Mouse (Mus musculus) erythroblast, embryonic 14.5 days (primary cell): Measurements from ENCODE around the gene Tle3. TPM values are rescaled to one million over a fixed set of nuclear protein-coding genes. Genes with fewer than 3 reads are reported as not detected.

Source experiments
- H3K27me3 ChIP-seq: 2 replicates; pipeline ENCODE4 v1.6.1; 2012; ENCODE audit warnings: inconsistent platforms; ENCODE audit not compliant: control insufficient read depth
- H3K36me3 ChIP-seq: 2 replicates; pipeline ENCODE4 v1.6.1; 2012; ENCODE audit warnings: mild to moderate bottlenecking, inconsistent platforms; ENCODE audit not compliant: control insufficient read depth
- H3K4me1 ChIP-seq: 2 replicates; pipeline ENCODE4 v1.6.1; 2012; ENCODE audit warnings: inconsistent platforms; ENCODE audit not compliant: control insufficient read depth
- H3K4me3 ChIP-seq: replicated peaks from 2 replicates; pipeline ENCODE3; 2012; ENCODE audit warnings: moderate library complexity, mild to moderate bottlenecking, inconsistent platforms
- H3K9me3 ChIP-seq: 2 replicates; pipeline ENCODE4 v1.6.1; 2012; ENCODE audit warnings: low read length, inconsistent platforms, mixed read lengths; ENCODE audit not compliant: control insufficient read depth
- GATA1 ChIP-seq: IDR thresholded peaks from 2 replicates; pipeline ENCODE4 v1.6.1; 2012; ENCODE audit warnings: low read length, inconsistent platforms, mixed read lengths
- TAL1 ChIP-seq: IDR thresholded peaks from 3 replicates; pipeline ENCODE4 v1.6.1; 2012; ENCODE audit warnings: low read length, inconsistent platforms, mixed read lengths
- polyA plus RNA-seq: library from polyadenylated mRNA; stranded (reverse); fragments of >175 nt; gene quantifications from 2 replicates; pipeline ENCODE4 v1.2.3, GENCODE M21; 2012

The Tle3 gene
- polyA plus RNA-seq, 1 experiment = 1.5 TPM

DNA sequence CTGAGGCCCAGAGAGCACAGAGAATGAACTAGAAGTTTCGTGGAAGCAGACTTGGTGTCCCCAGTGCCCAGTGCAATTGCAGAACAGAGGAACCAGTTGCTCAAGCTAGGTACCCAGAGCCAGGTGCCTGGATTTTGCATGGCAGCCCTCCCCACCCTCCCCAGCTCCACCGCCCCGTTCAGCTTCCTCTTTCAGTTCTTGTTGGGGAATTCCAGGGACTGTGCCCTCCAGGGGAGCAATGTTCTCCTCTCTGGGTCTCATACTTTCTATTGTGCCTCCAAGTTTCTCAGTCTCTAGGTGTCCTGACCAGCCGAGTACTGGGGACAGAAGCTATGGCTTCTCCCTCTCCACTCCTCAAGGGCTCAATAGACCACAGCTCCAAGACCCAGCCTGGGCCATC is 59.7 kb downstream of the Tle3 start:
- Histone ChIP-seq H3K4me1 (no peaks in the 10 kb centered on the region), H3K27me3 (no peaks in the 10 kb centered on the region), H3K36me3 (no peaks in the 10 kb centered on the region), H3K9me3 (no peaks in the 10 kb centered on the region), H3K4me3 (no peak overlapping the region)
- TF ChIP-seq GATA1 (no peak), TAL1 (no peak)

DNA sequence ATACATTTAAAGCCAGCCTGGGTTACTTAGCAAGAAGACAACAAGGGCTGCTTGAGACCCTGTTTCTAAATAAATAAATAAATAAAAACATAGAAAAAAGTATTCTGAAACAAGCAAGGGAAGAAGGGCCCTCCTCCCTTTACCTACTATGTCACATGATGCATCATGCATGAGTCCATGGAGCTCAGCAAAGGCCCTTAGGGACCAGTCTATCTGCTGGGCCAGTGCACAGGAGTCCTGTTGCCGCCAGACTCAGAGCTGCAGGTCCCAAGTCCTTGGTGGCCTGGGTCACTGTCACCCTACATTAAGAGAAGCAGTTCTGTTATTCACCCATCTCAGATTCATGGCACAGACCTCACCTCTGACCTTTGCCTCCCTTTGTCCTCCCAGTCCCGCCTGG is 61.0 kb downstream of the Tle3 start:
- Histone ChIP-seq H3K9me3 (no peaks in the 10 kb centered on the region), H3K36me3 (no peaks in the 10 kb centered on the region), H3K4me3 (no peak overlapping the region), H3K4me1 (no peaks in the 10 kb centered on the region), H3K27me3 (no peaks in the 10 kb centered on the region)
- TF ChIP-seq GATA1 (no peak), TAL1 (no peak)

- TF ChIP-seq TAL1 (no peak), GATA1 (no peak)
- no peaks in the 10 kb centered on the region for H3K36me3 ChIP-seq
- no peaks in the 10 kb centered on the region for H3K27me3 ChIP-seq
- no peaks in the 10 kb centered on the region for H3K4me1 ChIP-seq
- no peak overlapping the region for H3K4me3 ChIP-seq
- H3K9me3 ChIP-seq = no peaks in the 10 kb centered on the region
Measured at GRCm38 (mm10) chr9:61434062-61434461, 61.9 kb downstream of the Tle3 start.

GRCm38 (mm10) chr9:61435191-61435989 is 63.2 kb downstream of the Tle3 start:
- H3K27me3 ChIP-seq = no peaks in the 10 kb centered on the region
- H3K9me3 ChIP-seq = no peaks in the 10 kb centered on the region
- TF ChIP-seq TAL1 = no peak
- no peak for TF ChIP-seq GATA1
- no peak overlapping the region for H3K4me3 ChIP-seq
- H3K36me3 ChIP-seq = no peaks in the 10 kb centered on the region
- H3K4me1 ChIP-seq = no peaks in the 10 kb centered on the region

DNA sequence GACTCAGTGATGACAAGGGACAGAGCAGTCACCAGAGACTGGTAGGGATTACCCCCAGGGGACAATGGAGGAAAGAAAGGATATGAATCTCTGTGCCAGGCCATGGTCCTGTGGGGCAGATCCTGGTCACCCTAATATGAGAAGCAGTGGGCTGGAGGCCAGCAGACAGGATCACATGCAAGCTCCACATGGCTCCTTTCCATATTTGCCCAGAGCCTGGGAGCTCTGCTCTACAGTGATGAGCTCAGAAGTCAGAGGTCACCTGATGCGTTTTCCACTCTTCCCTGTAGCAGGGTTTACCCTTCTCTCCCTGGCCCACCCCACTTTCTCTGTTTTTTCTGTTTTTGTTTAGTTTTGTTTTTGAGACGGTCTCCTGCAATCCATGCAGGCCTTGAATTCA is 63.9 kb downstream of the Tle3 start:
- no peaks in the 10 kb centered on the region for H3K4me1 ChIP-seq
- H3K36me3 ChIP-seq = no peaks in the 10 kb centered on the region
- no peaks in the 10 kb centered on the region for H3K27me3 ChIP-seq
- TF ChIP-seq TAL1 (no peak), GATA1 (no peak)
- no peak overlapping the region for H3K4me3 ChIP-seq
- no peaks in the 10 kb centered on the region for H3K9me3 ChIP-seq

GRCm38 (mm10) chr9:61436761-61437160 is 64.6 kb downstream of the Tle3 start:
- no peaks in the 10 kb centered on the region for H3K36me3 ChIP-seq
- no peaks in the 10 kb centered on the region for H3K4me1 ChIP-seq
- TF ChIP-seq GATA1 (no peak), TAL1 (no peak)
- H3K4me3 ChIP-seq = no peak overlapping the region
- no peaks in the 10 kb centered on the region for H3K9me3 ChIP-seq
- no peaks in the 10 kb centered on the region for H3K27me3 ChIP-seq

DNA sequence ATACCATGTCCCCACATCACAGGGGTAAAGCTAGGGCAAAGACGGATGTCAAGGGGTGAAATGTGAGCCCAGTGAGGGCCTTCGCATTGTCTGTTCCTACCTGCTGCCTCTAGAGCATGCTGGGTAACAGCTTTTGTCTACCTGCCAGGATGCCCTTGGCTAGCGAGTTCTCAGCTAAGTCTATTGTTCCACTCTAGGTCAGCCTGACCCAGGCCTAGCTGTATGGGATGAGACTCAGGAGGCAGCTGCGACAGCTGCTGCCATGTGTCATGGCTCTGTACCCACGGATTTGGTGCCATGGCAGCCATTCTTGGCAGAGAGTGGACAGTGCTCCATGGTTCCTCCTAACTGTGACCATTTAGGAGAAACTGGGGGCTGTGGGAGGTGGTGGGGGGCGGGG is 66.9 kb downstream of the Tle3 start:
- Histone ChIP-seq H3K4me3 (no peak overlapping the region), H3K9me3 (no peaks in the 10 kb centered on the region), H3K36me3 (no peaks in the 10 kb centered on the region), H3K4me1 (no peaks in the 10 kb centered on the region), H3K27me3 (no peaks in the 10 kb centered on the region)
- no peak for TF ChIP-seq TAL1
- no peak for TF ChIP-seq GATA1

GRCm38 (mm10) chr9:61439979-61440378 is 67.8 kb downstream of the Tle3 start:
- Histone ChIP-seq H3K4me1 (no peaks in the 10 kb centered on the region), H3K4me3 (no peak overlapping the region), H3K27me3 (no peaks in the 10 kb centered on the region), H3K9me3 (no peaks in the 10 kb centered on the region), H3K36me3 (no peaks in the 10 kb centered on the region)
- TF ChIP-seq GATA1 (no peak), TAL1 (no peak)

DNA sequence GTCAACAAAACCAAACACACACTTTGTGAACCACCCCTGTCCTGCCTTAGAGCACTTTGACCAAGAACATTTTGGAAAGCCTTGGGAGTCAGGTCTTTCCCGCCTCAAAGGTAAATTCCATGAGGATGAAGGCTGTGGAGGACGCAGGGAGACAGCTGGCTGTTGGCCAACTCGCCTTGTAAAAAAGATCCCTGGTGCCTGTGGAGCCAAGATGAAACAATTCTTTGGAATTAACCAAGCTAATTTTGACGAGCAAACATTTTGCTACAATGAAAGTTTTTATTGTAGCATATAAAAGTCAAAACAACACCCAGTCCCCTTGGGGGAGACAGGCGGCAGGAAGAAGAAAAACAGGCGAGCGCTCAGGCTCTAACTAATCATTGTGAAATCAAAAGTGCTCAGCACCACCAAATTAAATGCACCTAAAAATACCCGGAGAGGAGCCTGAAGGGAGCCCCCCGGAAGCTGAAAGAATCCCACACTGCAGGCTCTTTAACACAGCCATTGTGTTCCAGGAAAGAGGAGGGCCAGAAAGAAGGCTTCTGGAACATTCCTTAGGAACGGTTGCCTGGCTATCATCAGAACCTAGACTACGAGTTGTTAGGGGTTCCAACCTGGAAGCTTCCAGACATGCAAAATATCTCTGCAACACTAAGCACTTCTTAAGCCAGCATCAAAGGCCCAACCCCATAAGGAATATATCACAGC is 69.2 kb downstream of the Tle3 start:
- Histone ChIP-seq H3K27me3 (no peaks in the 10 kb centered on the region), H3K36me3 (no peaks in the 10 kb centered on the region), H3K4me1 (no peaks in the 10 kb centered on the region), H3K9me3 (no peaks in the 10 kb centered on the region), H3K4me3 (no peak overlapping the region)
- no peak for TF ChIP-seq TAL1
- no peak for TF ChIP-seq GATA1
